25 mouse cellular contexts compared by ENCODE assay signal in the genomic region with DNA sequence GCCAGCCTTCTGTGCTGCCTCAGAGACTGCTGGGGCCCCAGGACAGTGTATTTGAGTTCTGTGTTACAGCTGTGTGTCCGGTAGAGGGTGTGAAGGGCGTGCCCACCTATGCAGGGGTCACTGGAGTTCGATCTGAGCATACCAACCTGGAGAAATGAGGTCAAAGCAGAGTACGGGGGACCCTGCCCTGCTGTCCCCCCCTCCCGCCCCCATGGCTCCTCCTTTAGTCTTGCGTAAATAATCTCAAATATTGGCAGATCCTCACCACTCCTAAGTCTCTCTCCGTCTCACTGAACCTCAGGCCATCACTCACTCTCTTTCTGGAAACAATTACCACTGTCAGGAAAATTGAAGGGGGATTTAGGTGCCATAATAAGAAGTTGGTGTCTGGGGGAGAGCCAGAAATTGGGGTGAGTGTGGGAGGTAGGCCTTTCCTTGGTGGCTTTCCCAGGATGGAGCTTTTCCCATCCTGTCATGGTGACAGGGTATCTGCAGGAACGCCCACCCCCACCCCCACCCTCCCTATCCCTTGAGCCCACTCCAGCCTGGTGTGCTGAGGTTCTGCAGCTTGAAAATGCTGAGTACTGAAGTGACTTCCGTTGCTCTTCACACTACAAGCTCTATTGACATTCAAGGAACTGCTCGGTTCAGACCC. TPM values are rescaled to one million over a fixed set of nuclear protein-coding genes. Genes with fewer than 3 reads are reported as not detected.
DNase-seq lines count a peak whose midpoint lies in the region; ATAC-seq and TF ChIP-seq lines count a peak whose summit lies in the region.
"Had no signal": no experiment of that assay in that cellular context is flagged by ENCODE, and none has a peak within 500 bp of the region (broad histone marks: within the 10 kb centered on the region; RNA-seq: fewer than 3 reads in every experiment).

No protein-coding gene starts in this region.

- H3K4me2 ChIP-seq in heart, embryonic 12.5 days: 0 out of 2 replicates have a peak overlapping the region, but pooled peaks have one; percentile 35
- H3K4me2 ChIP-seq in lung, embryonic 14.5 days: peak overlapping the region; percentile 10; the same call in 1 of the 2 replicates
- H3K4me2 ChIP-seq: limb, embryonic 12.5 days had no signal

- no peaks in the 10 kb centered on the region for H3K79me2 ChIP-seq in heart, adult 2 months (replicated peaks; ENCODE audit: control insufficient read depth, insufficient read depth, low read length)

- TF ChIP-seq POLR2A in heart, adult 2 months (IDR thresholded peaks at IDR 0.05; ENCODE audit: insufficient read depth, low read depth, low read length): no peak
- TF ChIP-seq POLR2A in lung, adult 2 months (IDR thresholded peaks at IDR 0.05; ENCODE audit: borderline replicate concordance, extremely low read depth, low read depth, low read length): no peak

- H3K27me3 ChIP-seq in heart, embryonic 12.5 days (replicated peaks): peaks cover 34% of the 10 kb centered on the region
- H3K27me3 ChIP-seq in heart, adult 2 months (ENCODE audit: control insufficient read depth, insufficient read depth, low read length): 0 out of 2 replicates have a peak, but pooled peaks cover 3% of the 10 kb centered on the region
- peaks cover 15% of the 10 kb centered on the region; the same call in 1 of the 2 replicates for H3K27me3 ChIP-seq in lung, embryonic 14.5 days (ENCODE audit: insufficient read depth, low read length)
- peaks cover 56% of the 10 kb centered on the region for H3K27me3 ChIP-seq in limb, embryonic 10.5 days (ENCODE audit: low read depth, poor library complexity, severe bottlenecking)

- no peak overlapping the region for H3K4me3 ChIP-seq in heart, embryonic 12.5 days
- no peak overlapping the region for H3K4me3 ChIP-seq in heart, adult 2 months
- H3K4me3 ChIP-seq in lung, embryonic 14.5 days (ENCODE audit: low read depth, low read length): no peak overlapping the region
- no peak overlapping the region for H3K4me3 ChIP-seq in lung, adult 2 months (replicated peaks; ENCODE audit: extremely low read depth, low read depth, low read length)
- H3K4me3 ChIP-seq in limb, embryonic 10.5 days: no peak overlapping the region
- H3K4me3 ChIP-seq: heart, embryonic 13.5 days; limb, embryonic 12.5 days; megakaryocyte, embryonic 14.5 days; neural tube, embryonic 12.5 days had no signal

- no peak for DNase-seq in heart, adult 2 months
- no peak for DNase-seq in lung, embryonic 14.5 days
- no peak for DNase-seq in lung, adult 2 months
- DNase-seq in brain, adult 2 months (ENCODE audit: low read depth, low spot score): peak; percentile 53
- no peak for DNase-seq in limb, embryonic 10.5 days (ENCODE audit: low spot score)
- DNase-seq in adrenal gland, postnatal 4 days (ENCODE audit: low spot score in 2 of 2): no peak
- no peak for DNase-seq in spleen, adult 18-20 months
- DNase-seq: B cell, adult 2 months; cerebellum, adult 2 months; forebrain, postnatal 0 days; gastrocnemius, postnatal 36 days; kidney, adult 11 months; kidney, postnatal 25 days had no signal

- peaks cover 45% of the 10 kb centered on the region for H3K4me1 ChIP-seq in heart, embryonic 12.5 days (replicated peaks)
- H3K4me1 ChIP-seq in heart, adult 2 months (ENCODE audit: control insufficient read depth, insufficient read depth, low read length): peaks cover 3% of the 10 kb centered on the region; the same call in 1 of the 2 replicates
- H3K4me1 ChIP-seq in lung, embryonic 14.5 days (ENCODE audit: insufficient read depth): 0 out of 2 replicates have a peak, but pooled peaks cover 5% of the 10 kb centered on the region
- H3K4me1 ChIP-seq in lung, adult 2 months (ENCODE audit: control insufficient read depth, insufficient read depth, low read length): no peaks in the 10 kb centered on the region
- H3K4me1 ChIP-seq in limb, embryonic 10.5 days: peaks cover 53% of the 10 kb centered on the region

- WGBS in heart, embryonic 12.5 days: 51% methylated on average over 10 of the region's 10 CpGs
- WGBS in heart, adult 2 months: 66% methylated on average over 10 of the region's 10 CpGs
- WGBS in lung, embryonic 14.5 days: 27% methylated on average over 10 of the region's 10 CpGs
- WGBS in lung, adult 2 months: 56% methylated on average over 10 of the region's 10 CpGs
- WGBS in limb, embryonic 10.5 days: 29% methylated on average over 10 of the region's 10 CpGs

- intact Hi-C loops in heart, adult 2 months (cut with DNase I): no loop called here

- H3K9me3 ChIP-seq in heart, embryonic 12.5 days (replicated peaks): no peaks in the 10 kb centered on the region
- H3K9me3 ChIP-seq in lung, embryonic 14.5 days (ENCODE audit: low read depth, low read length): no peaks in the 10 kb centered on the region
- no peaks in the 10 kb centered on the region for H3K9me3 ChIP-seq in limb, embryonic 10.5 days (replicated peaks)
- H3K9me3 ChIP-seq: heart, embryonic 13.5 days; limb, embryonic 12.5 days; megakaryocyte, embryonic 14.5 days; neural tube, embryonic 12.5 days had no signal

- no peak overlapping the region for H3K27ac ChIP-seq in heart, embryonic 12.5 days (ENCODE audit: poor library complexity, severe bottlenecking)
- no peak overlapping the region; the same call in 1 of the 2 replicates for H3K27ac ChIP-seq in heart, adult 2 months
- no peak overlapping the region for H3K27ac ChIP-seq in lung, embryonic 14.5 days (ENCODE audit: low read depth)
- H3K27ac ChIP-seq in limb, embryonic 10.5 days: peak overlapping the region; percentile 77
- H3K27ac ChIP-seq: neural tube, embryonic 12.5 days had no signal

- ATAC-seq in heart, embryonic 12.5 days (ENCODE audit: insufficient number of reproducible peaks, low FRiP score): no peak
- no peak for ATAC-seq in lung, embryonic 14.5 days (ENCODE audit: insufficient read depth)
- ATAC-seq: forebrain, postnatal 0 days; lung, postnatal 0 days had no signal

- no peak for TF ChIP-seq EP300 in heart, adult 2 months (IDR thresholded peaks at IDR 0.05; ENCODE audit: insufficient read depth, low read depth, low read length)

- no peak for TF ChIP-seq CTCF in heart, adult 2 months (IDR thresholded peaks at IDR 0.05)
- no peak for TF ChIP-seq CTCF in lung, embryonic 14.5 days (IDR thresholded peaks at IDR 0.05; ENCODE audit: low read depth)
- TF ChIP-seq CTCF in lung, adult 2 months (IDR thresholded peaks at IDR 0.05; ENCODE audit: insufficient read depth, low read length): no peak

- no peak overlapping the region for H3K9ac ChIP-seq in heart, embryonic 12.5 days
- no peak overlapping the region for H3K9ac ChIP-seq in heart, adult 2 months (ENCODE audit: low read depth, low read length)
- H3K9ac ChIP-seq in lung, embryonic 14.5 days: no peak overlapping the region
- H3K9ac ChIP-seq: forebrain, postnatal 0 days had no signal

- H3K36me3 ChIP-seq in heart, embryonic 12.5 days: no peaks in the 10 kb centered on the region
- no peaks in the 10 kb centered on the region for H3K36me3 ChIP-seq in heart, adult 2 months (ENCODE audit: control insufficient read depth, insufficient read depth, low read length)
- H3K36me3 ChIP-seq in lung, embryonic 14.5 days (ENCODE audit: insufficient read depth): no peaks in the 10 kb centered on the region
- no peaks in the 10 kb centered on the region for H3K36me3 ChIP-seq in limb, embryonic 10.5 days
- H3K36me3 ChIP-seq: heart, embryonic 13.5 days; limb, embryonic 12.5 days; neural tube, embryonic 12.5 days had no signal

RNA-seq across cellular contexts. Expression of a gene that starts 3.7 kb away (rescaled TPM):
- 1.7 and 2.1 TPM in 2 replicates for polyA plus RNA-seq in heart, embryonic 12.5 days (2016; fragmentation: Nextera tagmentation; extraction: Ambion mirVana)
- under 1 TPM; 0.29 to 0.93 TPM for total RNA-seq in heart, adult 2 months (2021)
- 0.70 and 0.84 TPM in 2 replicates for polyA plus RNA-seq in heart, adult 2 months (2012; rRNA removed)
- polyA plus RNA-seq in lung, embryonic 14.5 days (2014; fragmentation: Nextera tagmentation; extraction: Ambion mirVana): 2.8 and 3.7 TPM in 2 replicates
- 0.59 and 0.93 TPM in 2 replicates for polyA plus RNA-seq in lung, adult 2 months (2012; rRNA removed)
- 1.7 and 2.0 TPM in 2 replicates for polyA plus RNA-seq in limb, embryonic 10.5 days (2016; fragmentation: Nextera tagmentation; extraction: Ambion mirVana)
- total RNA-seq in adrenal gland, postnatal 4 days (2021): 10 to 100 TPM in 1 of 2 experiments, 1 to 10 TPM in 1; 8.1 to 12.1 TPM
- total RNA-seq: common myeloid progenitor, adult 5-6 weeks; hematopoietic stem cell, adult 5-6 weeks had no signal

RNA-seq across cellular contexts. Expression of a gene that starts 16.8 kb away (rescaled TPM):
- polyA plus RNA-seq in heart, embryonic 12.5 days (2016; fragmentation: Nextera tagmentation; extraction: Ambion mirVana): 0.18 TPM in 1 of 2 replicates, not detected in the other
- under 1 TPM in 1 of 2 experiments, not detected in 1; 0.14 TPM for total RNA-seq in heart, adult 2 months (2021)
- 0.23 and 0.41 TPM in 2 replicates for polyA plus RNA-seq in heart, adult 2 months (2012; rRNA removed)
- 0.80 and 0.86 TPM in 2 replicates for polyA plus RNA-seq in lung, embryonic 14.5 days (2014; fragmentation: Nextera tagmentation; extraction: Ambion mirVana)
- 0.07 TPM in 2 replicates for polyA plus RNA-seq in lung, adult 2 months (2012; rRNA removed)
- polyA plus RNA-seq in limb, embryonic 10.5 days (2016; fragmentation: Nextera tagmentation; extraction: Ambion mirVana): 0.09 TPM in 1 of 2 replicates, not detected in the other
- total RNA-seq in adrenal gland, postnatal 4 days (2021): 10 to 100 TPM in 1 of 2 experiments, 1 to 10 TPM in 1; 2.0 to 17.3 TPM
- total RNA-seq: common myeloid progenitor, adult 5-6 weeks; gastrocnemius, postnatal 36 days; hematopoietic stem cell, adult 5-6 weeks; layer of hippocampus, postnatal 25 days had no signal
- polyA plus RNA-seq: limb, embryonic 12.5 days had no signal

RNA-seq across cellular contexts. Expression of a gene that starts 45.4 kb away (rescaled TPM):
- polyA plus RNA-seq in heart, embryonic 12.5 days (2016; fragmentation: Nextera tagmentation; extraction: Ambion mirVana): not detected in 2 replicates
- total RNA-seq in heart, adult 2 months (2021): not detected
- not detected in 2 replicates for polyA plus RNA-seq in heart, adult 2 months (2012; rRNA removed)
- polyA plus RNA-seq in lung, embryonic 14.5 days (2014; fragmentation: Nextera tagmentation; extraction: Ambion mirVana): 6.6 and 7.1 TPM in 2 replicates
- polyA plus RNA-seq in lung, adult 2 months (2012; rRNA removed): 0.56 and 0.81 TPM in 2 replicates
- not detected in 2 replicates for polyA plus RNA-seq in limb, embryonic 10.5 days (2016; fragmentation: Nextera tagmentation; extraction: Ambion mirVana)
- total RNA-seq in adrenal gland, postnatal 4 days (2021): not detected
- total RNA-seq: common myeloid progenitor, adult 5-6 weeks; ES-E14; forebrain, postnatal 0 days; gastrocnemius, postnatal 36 days; hematopoietic stem cell, adult 5-6 weeks; layer of hippocampus, postnatal 25 days had no signal
- polyA plus RNA-seq: brain, embryonic 14.5 days; cerebellum, adult 2 months; forebrain, postnatal 0 days; heart, embryonic 13.5 days; limb, embryonic 12.5 days; neural tube, embryonic 12.5 days; urinary bladder, adult 2 months had no signal

RNA-seq across cellular contexts. Expression of a gene that starts 57.1 kb away (rescaled TPM):
- polyA plus RNA-seq in heart, embryonic 12.5 days (2016; fragmentation: Nextera tagmentation; extraction: Ambion mirVana): 6.6 and 6.8 TPM in 2 replicates
- total RNA-seq in heart, adult 2 months (2021): 10 to 100 TPM; 15.3 to 16.2 TPM
- polyA plus RNA-seq in heart, adult 2 months (2012; rRNA removed): 24.7 and 28.5 TPM in 2 replicates
- 7.8 and 9.4 TPM in 2 replicates for polyA plus RNA-seq in lung, embryonic 14.5 days (2014; fragmentation: Nextera tagmentation; extraction: Ambion mirVana)
- polyA plus RNA-seq in lung, adult 2 months (2012; rRNA removed): 134 and 144 TPM in 2 replicates
- 10.3 and 12.9 TPM in 2 replicates for polyA plus RNA-seq in limb, embryonic 10.5 days (2016; fragmentation: Nextera tagmentation; extraction: Ambion mirVana)
- 10 to 100 TPM; 26.0 to 35.2 TPM for total RNA-seq in adrenal gland, postnatal 4 days (2021)

RNA-seq across cellular contexts. Expression of a gene that starts 57.5 kb away (rescaled TPM):
- not detected in 2 replicates for polyA plus RNA-seq in heart, embryonic 12.5 days (2016; fragmentation: Nextera tagmentation; extraction: Ambion mirVana)
- total RNA-seq in heart, adult 2 months (2021): not detected
- polyA plus RNA-seq in heart, adult 2 months (2012; rRNA removed): 0.43 TPM in 1 of 2 replicates, not detected in the other
- polyA plus RNA-seq in lung, embryonic 14.5 days (2014; fragmentation: Nextera tagmentation; extraction: Ambion mirVana): 0.55 and 1.1 TPM in 2 replicates
- polyA plus RNA-seq in lung, adult 2 months (2012; rRNA removed): 1.1 and 1.3 TPM in 2 replicates
- polyA plus RNA-seq in limb, embryonic 10.5 days (2016; fragmentation: Nextera tagmentation; extraction: Ambion mirVana): not detected in 2 replicates
- total RNA-seq in adrenal gland, postnatal 4 days (2021): 1 to 10 TPM in 1 of 2 experiments, under 1 TPM in 1; 0.76 to 2.0 TPM
- total RNA-seq: common myeloid progenitor, adult 5-6 weeks; ES-E14; gastrocnemius, postnatal 36 days; hematopoietic stem cell, adult 5-6 weeks; layer of hippocampus, postnatal 25 days had no signal
- polyA plus RNA-seq: brain, embryonic 14.5 days; cerebellum, adult 2 months; forebrain, postnatal 0 days; limb, embryonic 12.5 days; neural tube, embryonic 12.5 days had no signal
